Mouse (Mus musculus): ENCODE measurements around the gene Stard10. TPM values are rescaled to one million over a fixed set of nuclear protein-coding genes. Genes with fewer than 3 reads are reported as not detected.

The Stard10 gene
- polyA plus RNA-seq, 1 experiment from 2014 or later = 134 TPM

GRCm38 (mm10) chr7:101373082-101373481 is 56.2 kb downstream of the Stard10 start:
- H3K4me1 ChIP-seq (replicated peaks; ENCODE audit: control insufficient read depth, insufficient read depth, low read length) = peaks cover 11% of the 10 kb centered on the region; the same call in 1 of the 2 replicates
- ATAC-seq (replicated peaks; ENCODE audit: low FRiP score, low TSS enrichment, low read depth) = no peak
- H3K9me3 ChIP-seq (ENCODE audit: control insufficient read depth, low read length) = no peaks in the 10 kb centered on the region
- H3K27ac ChIP-seq (ENCODE audit: low read depth) = no peak overlapping the region
- H3K27me3 ChIP-seq (replicated peaks; ENCODE audit: control insufficient read depth, insufficient read depth, low read length) = no peaks in the 10 kb centered on the region
- H3K4me3 ChIP-seq (ENCODE audit: low read depth, low read length) = no peak overlapping the region
- no peak for DNase-seq (ENCODE audit: low spot score)
- H3K36me3 ChIP-seq (ENCODE audit: control insufficient read depth, insufficient read depth, low read length) = no peaks in the 10 kb centered on the region
- no peak overlapping the region for H3K9ac ChIP-seq (ENCODE audit: low read length)
- no peak overlapping the region for H3K4me2 ChIP-seq (ENCODE audit: low read length)
- WGBS = 80% methylated on average over 26 of the region's 26 CpGs

GRCm38 (mm10) chr7:101374155-101374554 is 57.3 kb downstream of the Stard10 start:
- no peak for DNase-seq (ENCODE audit: low spot score)
- no peak; the same call in 1 of the 2 replicates for ATAC-seq (replicated peaks; ENCODE audit: low FRiP score, low TSS enrichment, low read depth)

GRCm38 (mm10) chr7:101376701-101377340 is 59.9 kb downstream of the Stard10 start:
- H3K4me1 ChIP-seq (replicated peaks; ENCODE audit: control insufficient read depth, insufficient read depth, low read length) = peaks cover 28% of the 10 kb centered on the region; the same call in 1 of the 2 replicates
- ATAC-seq (replicated peaks; ENCODE audit: low FRiP score, low TSS enrichment, low read depth) (no peak), DNase-seq (ENCODE audit: low spot score) (no peak)
- H3K9ac ChIP-seq (ENCODE audit: low read length) = no peak overlapping the region; the same call in 1 of the 2 replicates
- peak overlapping the region; percentile 87 for H3K27ac ChIP-seq (ENCODE audit: low read depth)
- H3K4me3 ChIP-seq (ENCODE audit: low read depth, low read length) = no peak overlapping the region
- H3K9me3 ChIP-seq (ENCODE audit: control insufficient read depth, low read length) = no peaks in the 10 kb centered on the region
- no peaks in the 10 kb centered on the region for H3K36me3 ChIP-seq (ENCODE audit: control insufficient read depth, insufficient read depth, low read length)
- no peaks in the 10 kb centered on the region for H3K27me3 ChIP-seq (replicated peaks; ENCODE audit: control insufficient read depth, insufficient read depth, low read length)
- 74% methylated on average over 10 of the region's 10 CpGs for WGBS
- H3K4me2 ChIP-seq (ENCODE audit: low read length) = no peak overlapping the region

More at GRCm38 (mm10) chr7:101374155-101374554, 57.3 kb downstream of the Stard10 start:
- Histone ChIP-seq H3K4me1 (replicated peaks; ENCODE audit: control insufficient read depth, insufficient read depth, low read length) (peaks cover 22% of the 10 kb centered on the region; the same call in 1 of the 2 replicates), H3K27me3 (replicated peaks; ENCODE audit: control insufficient read depth, insufficient read depth, low read length) (no peaks in the 10 kb centered on the region), H3K36me3 (ENCODE audit: control insufficient read depth, insufficient read depth, low read length) (no peaks in the 10 kb centered on the region), H3K4me3 (ENCODE audit: low read depth, low read length) (no peak overlapping the region), H3K9me3 (ENCODE audit: control insufficient read depth, low read length) (no peaks in the 10 kb centered on the region), H3K9ac (ENCODE audit: low read length) (no peak overlapping the region), H3K27ac (ENCODE audit: low read depth) (no peak overlapping the region), H3K4me2 (ENCODE audit: low read length) (no peak overlapping the region)

- H3K4me1 ChIP-seq (replicated peaks; ENCODE audit: control insufficient read depth, insufficient read depth, low read length) = peaks cover 28% of the 10 kb centered on the region; the same call in 1 of the 2 replicates
- peak overlapping the region; percentile 55 for H3K9ac ChIP-seq (ENCODE audit: low read length)
- WGBS = 8% methylated on average over 7 of the region's 7 CpGs
- no peaks in the 10 kb centered on the region for H3K9me3 ChIP-seq (ENCODE audit: control insufficient read depth, low read length)
- H3K4me3 ChIP-seq (ENCODE audit: low read depth, low read length) = peak overlapping the region; percentile 25
- no peaks in the 10 kb centered on the region for H3K36me3 ChIP-seq (ENCODE audit: control insufficient read depth, insufficient read depth, low read length)
- no peaks in the 10 kb centered on the region for H3K27me3 ChIP-seq (replicated peaks; ENCODE audit: control insufficient read depth, insufficient read depth, low read length)
- peak; percentile 82 for ATAC-seq (replicated peaks; ENCODE audit: low FRiP score, low TSS enrichment, low read depth)
- peak overlapping the region; percentile 65 for H3K4me2 ChIP-seq (ENCODE audit: low read length)
- peak overlapping the region; percentile 87 for H3K27ac ChIP-seq (ENCODE audit: low read depth)
- peak; percentile 88 for DNase-seq (ENCODE audit: low spot score)
Measured at GRCm38 (mm10) chr7:101377741-101378262, 60.9 kb downstream of the Stard10 start.

- H3K9me3 ChIP-seq (ENCODE audit: control insufficient read depth, low read length) = no peaks in the 10 kb centered on the region
- no peaks in the 10 kb centered on the region for H3K36me3 ChIP-seq (ENCODE audit: control insufficient read depth, insufficient read depth, low read length)
- no peaks in the 10 kb centered on the region for H3K27me3 ChIP-seq (replicated peaks; ENCODE audit: control insufficient read depth, insufficient read depth, low read length)
- H3K9ac ChIP-seq (ENCODE audit: low read length) = peak overlapping the region; percentile 55
- H3K27ac ChIP-seq (ENCODE audit: low read depth) = peak overlapping the region; percentile 87
- peak overlapping the region; percentile 25 for H3K4me3 ChIP-seq (ENCODE audit: low read depth, low read length)
- DNase-seq (ENCODE audit: low spot score) = no peak
- 34% methylated on average over 3 of the region's 3 CpGs for WGBS
- H3K4me2 ChIP-seq (ENCODE audit: low read length) = peak overlapping the region; percentile 65
- ATAC-seq (replicated peaks; ENCODE audit: low FRiP score, low TSS enrichment, low read depth) = no peak
- H3K4me1 ChIP-seq (replicated peaks; ENCODE audit: control insufficient read depth, insufficient read depth, low read length) = peaks cover 28% of the 10 kb centered on the region; the same call in 1 of the 2 replicates
Measured at GRCm38 (mm10) chr7:101378285-101378684, 61.4 kb downstream of the Stard10 start.

- peak overlapping the region; percentile 65 for H3K4me2 ChIP-seq (ENCODE audit: low read length)
- H3K4me1 ChIP-seq (replicated peaks; ENCODE audit: control insufficient read depth, insufficient read depth, low read length) = peaks cover 28% of the 10 kb centered on the region; the same call in 1 of the 2 replicates
- H3K27ac ChIP-seq (ENCODE audit: low read depth) = peak overlapping the region; percentile 48; the same call in 1 of the 2 replicates
- H3K9ac ChIP-seq (ENCODE audit: low read length) = peak overlapping the region; percentile 55
- ATAC-seq (replicated peaks; ENCODE audit: low FRiP score, low TSS enrichment, low read depth) (no peak), DNase-seq (ENCODE audit: low spot score) (no peak)
- no peaks in the 10 kb centered on the region for H3K36me3 ChIP-seq (ENCODE audit: control insufficient read depth, insufficient read depth, low read length)
- H3K27me3 ChIP-seq (replicated peaks; ENCODE audit: control insufficient read depth, insufficient read depth, low read length) = no peaks in the 10 kb centered on the region
- peak overlapping the region; percentile 25 for H3K4me3 ChIP-seq (ENCODE audit: low read depth, low read length)
- H3K9me3 ChIP-seq (ENCODE audit: control insufficient read depth, low read length) = no peaks in the 10 kb centered on the region
- WGBS = 45% methylated on average over 5 of the region's 5 CpGs
Measured at GRCm38 (mm10) chr7:101378796-101379465, 62.0 kb downstream of the Stard10 start.

- Histone ChIP-seq H3K9me3 (ENCODE audit: control insufficient read depth, low read length) (no peaks in the 10 kb centered on the region), H3K4me2 (ENCODE audit: low read length) (peak overlapping the region; percentile 65), H3K9ac (ENCODE audit: low read length) (peak overlapping the region; percentile 23; the same call in 1 of the 2 replicates), H3K4me1 (replicated peaks; ENCODE audit: control insufficient read depth, insufficient read depth, low read length) (peaks cover 30% of the 10 kb centered on the region), H3K27me3 (replicated peaks; ENCODE audit: control insufficient read depth, insufficient read depth, low read length) (no peaks in the 10 kb centered on the region), H3K4me3 (ENCODE audit: low read depth, low read length) (no peak overlapping the region), H3K27ac (ENCODE audit: low read depth) (peak overlapping the region; percentile 48; the same call in 1 of the 2 replicates), H3K36me3 (ENCODE audit: control insufficient read depth, insufficient read depth, low read length) (no peaks in the 10 kb centered on the region)
- 57% methylated on average over 2 of the region's 2 CpGs for WGBS
- ATAC-seq (replicated peaks; ENCODE audit: low FRiP score, low TSS enrichment, low read depth) = no peak
- no peak for DNase-seq (ENCODE audit: low spot score)
Measured at GRCm38 (mm10) chr7:101379732-101380131, 62.8 kb downstream of the Stard10 start.

GRCm38 (mm10) chr7:101381512-101381911 is 64.6 kb downstream of the Stard10 start:
- no peak overlapping the region for H3K4me3 ChIP-seq (ENCODE audit: low read depth, low read length)
- H3K27me3 ChIP-seq (replicated peaks; ENCODE audit: control insufficient read depth, insufficient read depth, low read length) = no peaks in the 10 kb centered on the region
- no peak overlapping the region for H3K9ac ChIP-seq (ENCODE audit: low read length)
- H3K4me2 ChIP-seq (ENCODE audit: low read length) = no peak overlapping the region
- DNase-seq (ENCODE audit: low spot score) (no peak), ATAC-seq (replicated peaks; ENCODE audit: low FRiP score, low TSS enrichment, low read depth) (no peak)
- peaks cover 45% of the 10 kb centered on the region for H3K4me1 ChIP-seq (replicated peaks; ENCODE audit: control insufficient read depth, insufficient read depth, low read length)
- no peaks in the 10 kb centered on the region for H3K9me3 ChIP-seq (ENCODE audit: control insufficient read depth, low read length)
- H3K27ac ChIP-seq (ENCODE audit: low read depth) = no peak overlapping the region
- no peaks in the 10 kb centered on the region for H3K36me3 ChIP-seq (ENCODE audit: control insufficient read depth, insufficient read depth, low read length)
- 81% methylated on average over 6 of the region's 6 CpGs for WGBS
